Mouse (Mus musculus): ENCODE measurements around the gene Dync1li2. TPM values are rescaled to one million over a fixed set of nuclear protein-coding genes. Genes with fewer than 3 reads are reported as not detected.

Dync1li2 gene
- polyA plus RNA-seq, 1 experiment from 2014 or later: 55.0 TPM

DNA sequence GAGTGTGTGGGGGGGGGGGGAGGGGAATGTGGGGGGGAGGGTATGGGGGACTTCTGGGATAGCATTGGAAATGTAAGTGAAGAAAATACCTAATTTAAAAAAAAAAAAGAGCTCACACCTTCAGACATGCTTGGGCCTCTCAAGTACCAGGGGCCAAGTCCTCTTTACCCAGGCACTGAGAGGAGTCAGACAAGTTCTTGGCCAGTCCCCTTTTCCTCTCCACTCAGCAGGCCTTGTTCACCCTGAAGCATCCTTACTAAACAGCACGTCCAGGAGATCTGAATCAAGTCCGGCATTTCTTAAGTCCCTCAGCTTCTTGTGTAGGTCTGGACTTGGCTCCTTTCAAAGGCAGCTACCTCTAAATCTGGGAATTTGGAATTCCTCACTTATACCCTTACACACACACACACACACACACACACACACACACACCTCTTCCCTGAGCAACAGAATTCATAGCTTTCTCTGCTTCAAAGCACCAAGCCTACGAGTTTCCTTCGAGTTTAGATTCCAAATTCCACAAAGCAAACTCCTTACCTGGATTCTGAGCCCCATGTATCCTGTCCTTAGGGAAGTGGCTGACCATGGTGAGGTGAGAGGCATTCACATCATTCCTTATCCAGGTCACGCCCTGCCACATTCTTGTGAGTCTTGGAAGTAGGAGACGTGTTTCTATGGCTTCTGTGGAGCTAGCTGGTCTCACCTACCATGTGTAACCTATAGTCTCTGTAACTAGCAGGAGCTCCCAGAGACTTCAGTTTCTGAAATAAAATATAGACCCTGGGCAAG is 36.3 kb downstream of the Dync1li2 start:
- H3K9ac ChIP-seq (ENCODE audit: low read length): no peak overlapping the region
- no peak overlapping the region for H3K27ac ChIP-seq (replicated peaks in 1 of 2; ENCODE audit: control insufficient read depth in 1 of 2, insufficient read depth in 1 of 2, low read depth in 2 of 2, low read length in 2 of 2)
- H3K4me3 ChIP-seq (ENCODE audit: control insufficient read depth in 1 of 2, insufficient read depth in 1 of 2, low read depth in 1 of 2, low read length in 2 of 2): no peak overlapping the region
- no peaks in the 10 kb centered on the region for H3K9me3 ChIP-seq (ENCODE audit: control insufficient read depth, low read length)
- WGBS: 81% methylated on average over 6 of the region's 6 CpGs
- H3K36me3 ChIP-seq (ENCODE audit: control insufficient read depth, insufficient read depth, low read length): no peaks in the 10 kb centered on the region
- peaks cover 10 to 13% of the 10 kb centered on the region in 2 experiments for H3K4me1 ChIP-seq (ENCODE audit: control insufficient read depth in 2 of 2, insufficient read depth in 2 of 2, low read length in 2 of 2)
- no peaks in the 10 kb centered on the region for H3K27me3 ChIP-seq (ENCODE audit: control insufficient read depth, insufficient read depth, low read length)
- no peak overlapping the region for H3K4me2 ChIP-seq (ENCODE audit: low read length)
- ATAC-seq (ENCODE audit: insufficient number of reproducible peaks, insufficient read depth, low FRiP score, low read depth): no peak

DNA sequence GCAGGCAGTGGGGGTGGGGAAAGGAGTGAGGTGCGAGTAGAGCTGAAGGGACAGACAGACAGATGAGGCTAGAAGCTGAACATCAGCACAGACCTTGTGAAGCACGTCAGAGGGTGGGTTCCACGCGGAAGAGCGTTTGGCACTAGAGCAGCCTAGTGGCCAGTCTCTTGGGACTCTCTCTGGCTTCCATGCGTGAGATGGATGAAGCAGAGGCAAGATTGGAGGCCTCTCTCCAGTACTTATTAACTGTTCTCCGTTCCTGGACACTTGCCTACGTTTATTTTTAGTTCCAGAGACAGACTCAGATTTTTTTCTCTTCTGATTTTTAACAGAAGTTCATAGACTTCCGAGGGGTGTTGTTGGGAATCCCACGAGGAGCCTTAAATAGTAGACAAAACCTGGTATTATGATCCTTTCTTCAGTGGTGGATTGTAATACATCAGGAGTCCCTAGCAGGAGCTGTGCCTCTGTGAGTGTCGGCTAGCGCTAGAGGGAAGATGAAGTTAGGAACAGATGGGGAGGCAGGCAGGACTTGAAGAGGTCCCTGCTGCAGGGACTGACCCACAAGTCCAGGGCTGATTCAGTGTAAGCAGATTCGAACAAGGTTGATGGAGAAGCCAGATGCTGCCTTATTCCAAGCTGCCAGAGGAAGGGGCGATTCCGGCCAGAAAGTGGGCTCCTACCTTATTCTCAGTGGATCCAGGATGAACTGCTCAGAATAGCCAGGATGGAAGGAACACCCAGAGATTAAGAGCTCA is 37.2 kb downstream of the Dync1li2 start:
- Histone ChIP-seq H3K4me1 (ENCODE audit: control insufficient read depth in 2 of 2, insufficient read depth in 2 of 2, low read length in 2 of 2) (peaks cover 12 to 15% of the 10 kb centered on the region in 2 experiments), H3K4me3 (ENCODE audit: control insufficient read depth in 1 of 2, insufficient read depth in 1 of 2, low read depth in 1 of 2, low read length in 2 of 2) (no peak overlapping the region), H3K9ac (ENCODE audit: low read length) (peak overlapping the region; percentile 16; the same call in 1 of the 2 replicates), H3K36me3 (ENCODE audit: control insufficient read depth, insufficient read depth, low read length) (no peaks in the 10 kb centered on the region), H3K9me3 (ENCODE audit: control insufficient read depth, low read length) (no peaks in the 10 kb centered on the region), H3K27me3 (ENCODE audit: control insufficient read depth, insufficient read depth, low read length) (no peaks in the 10 kb centered on the region), H3K4me2 (ENCODE audit: low read length) (peak overlapping the region; percentile 21; the same call in 1 of the 2 replicates), H3K27ac (replicated peaks in 1 of 2; ENCODE audit: control insufficient read depth in 1 of 2, insufficient read depth in 1 of 2, low read depth in 2 of 2, low read length in 2 of 2) (peak overlapping the region; percentile 44 to 50; a peak in 3 of 4 replicates)
- 36% methylated on average over 15 of the region's 15 CpGs for WGBS
- ATAC-seq (ENCODE audit: insufficient number of reproducible peaks, insufficient read depth, low FRiP score, low read depth): no peak

GRCm38 (mm10) chr8:104403596-104403995 is 39.3 kb downstream of the Dync1li2 start:
- Histone ChIP-seq H3K9ac (ENCODE audit: low read length) (no peak overlapping the region), H3K9me3 (ENCODE audit: control insufficient read depth, low read length) (no peaks in the 10 kb centered on the region), H3K27me3 (ENCODE audit: control insufficient read depth, insufficient read depth, low read length) (no peaks in the 10 kb centered on the region), H3K36me3 (ENCODE audit: control insufficient read depth, insufficient read depth, low read length) (no peaks in the 10 kb centered on the region), H3K27ac (replicated peaks in 1 of 2; ENCODE audit: control insufficient read depth in 1 of 2, insufficient read depth in 1 of 2, low read depth in 2 of 2, low read length in 2 of 2) (no peak overlapping the region), H3K4me1 (ENCODE audit: control insufficient read depth in 2 of 2, insufficient read depth in 2 of 2, low read length in 2 of 2) (peaks cover 12 to 17% of the 10 kb centered on the region in 2 experiments), H3K4me3 (ENCODE audit: control insufficient read depth in 1 of 2, insufficient read depth in 1 of 2, low read depth in 1 of 2, low read length in 2 of 2) (no peak overlapping the region), H3K4me2 (ENCODE audit: low read length) (no peak overlapping the region)
- no peak for ATAC-seq (ENCODE audit: insufficient number of reproducible peaks, insufficient read depth, low FRiP score, low read depth)
- 73% methylated on average over 3 of the region's 3 CpGs for WGBS

DNA sequence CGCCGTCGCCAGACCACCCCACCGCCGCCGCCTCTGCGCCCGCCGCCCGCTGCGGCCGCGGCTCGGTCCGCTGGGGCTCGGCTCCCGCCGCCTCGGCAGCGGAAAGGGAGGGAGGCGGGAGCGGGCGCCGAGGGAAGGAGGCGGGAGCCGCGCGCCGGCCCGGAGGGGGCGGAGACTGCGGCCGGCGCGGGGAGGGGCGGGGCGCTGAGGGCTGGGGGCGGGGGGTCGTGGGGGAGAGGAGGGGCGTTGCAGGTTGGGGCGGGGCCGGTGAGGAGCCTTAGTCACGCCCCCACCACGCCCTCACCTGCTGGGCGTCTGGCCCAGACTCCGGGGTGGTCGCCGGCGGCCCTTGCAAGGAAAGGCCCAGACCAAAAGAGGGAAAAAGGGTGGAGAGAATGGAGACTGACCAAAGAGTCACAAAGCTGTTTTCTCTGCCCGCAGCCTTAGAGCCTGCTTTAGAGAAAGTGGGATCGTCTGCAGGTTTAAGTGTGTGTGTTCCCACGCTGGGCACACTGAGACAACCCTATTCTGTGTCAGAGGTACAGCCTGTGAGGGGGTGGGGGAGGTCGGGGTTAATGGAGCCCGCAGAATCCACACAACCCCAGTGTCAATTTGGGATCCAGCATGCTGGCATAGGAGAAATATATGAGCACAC is 47.0 kb downstream of the Dync1li2 start, which contains the start of gene Cmtm4:
Gene Cmtm4 (minus strand): TSS at position 105 of the 655 bp plus-strand sequence.
- Histone ChIP-seq H3K27ac (replicated peaks in 1 of 2; ENCODE audit: control insufficient read depth in 1 of 2, insufficient read depth in 1 of 2, low read depth in 2 of 2, low read length in 2 of 2) (peak within 1 kb of the TSS; percentile 27 to 80; a peak in 3 of 4 replicates), H3K36me3 (ENCODE audit: control insufficient read depth, insufficient read depth, low read length) (no peaks in the 10 kb centered on the region), H3K9me3 (ENCODE audit: control insufficient read depth, low read length) (no peaks in the 10 kb centered on the region), H3K9ac (ENCODE audit: low read length) (peak within 1 kb of the TSS; percentile 96), H3K4me2 (ENCODE audit: low read length) (peak within 1 kb of the TSS; percentile 92), H3K27me3 (ENCODE audit: control insufficient read depth, insufficient read depth, low read length) (no peaks in the 10 kb centered on the region), H3K4me3 (ENCODE audit: control insufficient read depth in 1 of 2, insufficient read depth in 1 of 2, low read depth in 1 of 2, low read length in 2 of 2) (peak within 1 kb of the TSS; percentile 70 to 86), H3K4me1 (ENCODE audit: control insufficient read depth in 2 of 2, insufficient read depth in 2 of 2, low read length in 2 of 2) (peaks cover 9 to 21% of the 10 kb centered on the region in 2 experiments)
- 3% methylated on average over 29 of the region's 54 CpGs for WGBS
- ATAC-seq (ENCODE audit: insufficient number of reproducible peaks, insufficient read depth, low FRiP score, low read depth): peak; percentile 85

DNA sequence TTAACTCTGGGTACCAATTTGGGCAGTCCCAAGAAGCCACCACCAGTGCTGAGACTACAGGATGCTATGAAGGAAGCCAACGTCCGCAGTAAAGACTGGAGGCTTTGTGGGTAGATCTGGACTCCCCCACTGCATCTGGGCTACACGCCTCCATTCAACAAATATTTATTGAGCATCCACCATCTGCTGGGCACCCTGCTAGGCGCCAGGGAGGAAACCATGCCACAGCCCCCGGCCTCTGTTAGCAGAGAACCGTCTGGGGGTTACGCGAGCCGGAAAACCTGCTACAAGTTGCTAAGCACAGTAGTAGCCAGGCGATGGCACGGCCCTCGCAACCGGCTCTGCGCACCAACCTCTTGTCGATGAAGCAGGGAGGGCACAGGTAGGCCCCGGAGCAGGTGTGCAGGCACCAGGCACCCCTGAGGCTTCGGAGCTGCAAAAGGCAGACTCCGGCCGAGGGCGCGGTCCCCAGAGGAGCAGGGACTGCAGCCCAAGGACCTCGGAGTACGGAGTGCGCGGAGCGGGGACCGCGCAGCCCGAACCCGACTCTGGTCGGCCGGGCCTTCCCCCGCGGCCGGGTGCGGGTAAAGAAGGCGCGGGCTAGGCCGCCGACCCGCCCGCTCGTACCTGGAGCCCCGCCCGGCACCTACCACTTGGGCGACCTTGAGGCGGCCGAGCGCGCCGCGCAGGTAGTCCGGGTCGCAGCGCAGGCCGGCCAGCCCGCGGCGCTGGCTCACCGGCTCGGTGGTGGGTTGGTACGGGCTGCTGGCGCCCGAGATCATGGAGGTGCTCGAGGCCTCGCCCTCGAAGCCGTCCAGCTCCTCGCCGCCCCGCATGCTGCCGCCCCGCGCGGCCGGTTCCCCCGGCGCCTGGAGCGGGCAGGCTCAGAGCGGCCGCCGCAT is 47.8 kb downstream of the Dync1li2 start:
- peak overlapping the region; percentile 96 for H3K9ac ChIP-seq (ENCODE audit: low read length)
- under 1% methylated on average over 67 of the region's 82 CpGs for WGBS
- no peaks in the 10 kb centered on the region for H3K27me3 ChIP-seq (ENCODE audit: control insufficient read depth, insufficient read depth, low read length)
- H3K4me2 ChIP-seq (ENCODE audit: low read length): peak overlapping the region; percentile 92
- peak overlapping the region; percentile 13 to 80; a peak in 3 of 4 replicates for H3K27ac ChIP-seq (replicated peaks in 1 of 2; ENCODE audit: control insufficient read depth in 1 of 2, insufficient read depth in 1 of 2, low read depth in 2 of 2, low read length in 2 of 2)
- H3K9me3 ChIP-seq (ENCODE audit: control insufficient read depth, low read length): no peaks in the 10 kb centered on the region
- H3K36me3 ChIP-seq (ENCODE audit: control insufficient read depth, insufficient read depth, low read length): no peaks in the 10 kb centered on the region
- peak overlapping the region; percentile 70 to 86 for H3K4me3 ChIP-seq (ENCODE audit: control insufficient read depth in 1 of 2, insufficient read depth in 1 of 2, low read depth in 1 of 2, low read length in 2 of 2)
- peaks cover 7 to 17% of the 10 kb centered on the region in 2 experiments for H3K4me1 ChIP-seq (ENCODE audit: control insufficient read depth in 2 of 2, insufficient read depth in 2 of 2, low read length in 2 of 2)
- ATAC-seq (ENCODE audit: insufficient number of reproducible peaks, insufficient read depth, low FRiP score, low read depth): peak; percentile 83

DNA sequence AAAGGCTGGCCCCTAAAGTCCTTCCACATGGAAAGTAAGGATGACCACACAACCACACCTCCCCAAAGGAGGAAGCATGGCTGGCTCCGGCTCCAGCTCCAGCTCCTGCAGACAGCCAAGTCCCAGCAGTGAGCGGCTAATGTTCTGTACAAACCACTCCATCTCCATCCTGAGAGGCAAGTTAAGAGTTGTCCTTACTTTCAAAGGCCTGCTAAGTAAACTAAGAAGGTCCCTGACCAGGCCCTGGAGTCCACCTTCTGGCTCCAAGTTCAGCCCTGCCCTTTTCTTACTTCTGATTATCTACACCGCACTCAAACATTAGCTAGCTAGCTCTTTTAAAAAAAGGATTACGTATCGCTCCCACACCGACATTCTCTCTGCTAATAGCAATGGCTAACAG is 49.1 kb downstream of the Dync1li2 start:
- WGBS: 75% methylated on average over 6 of the region's 6 CpGs
- Histone ChIP-seq H3K9ac (ENCODE audit: low read length) (0 out of 2 replicates have a peak overlapping the region, but pooled peaks have one; percentile 35), H3K36me3 (ENCODE audit: control insufficient read depth, insufficient read depth, low read length) (no peaks in the 10 kb centered on the region), H3K4me3 (ENCODE audit: control insufficient read depth in 1 of 2, insufficient read depth in 1 of 2, low read depth in 1 of 2, low read length in 2 of 2) (no peak overlapping the region), H3K4me1 (ENCODE audit: control insufficient read depth in 2 of 2, insufficient read depth in 2 of 2, low read length in 2 of 2) (peaks cover 7 to 17% of the 10 kb centered on the region in 2 experiments; a peak in 3 of 4 replicates), H3K9me3 (ENCODE audit: control insufficient read depth, low read length) (no peaks in the 10 kb centered on the region), H3K27me3 (ENCODE audit: control insufficient read depth, insufficient read depth, low read length) (no peaks in the 10 kb centered on the region), H3K4me2 (ENCODE audit: low read length) (peak overlapping the region; percentile 92), H3K27ac (replicated peaks in 1 of 2; ENCODE audit: control insufficient read depth in 1 of 2, insufficient read depth in 1 of 2, low read depth in 2 of 2, low read length in 2 of 2) (no peak overlapping the region)
- no peak for ATAC-seq (ENCODE audit: insufficient number of reproducible peaks, insufficient read depth, low FRiP score, low read depth)

Measured in heart, embryonic 14.5 days (tissue).